Mouse (Mus musculus) activated CD4-positive, CD25-positive, alpha-beta regulatory T cell (primary cell): ENCODE data around the gene Ankmy1. TPM values are rescaled to one million over a fixed set of nuclear protein-coding genes. Genes with fewer than 3 reads are reported as not detected.

Experiments
- polyA plus RNA-seq, 2 experiments: library from polyadenylated mRNA; unstranded; fragments of 100-300 nt; shearing (Covaris generic); gene quantifications; one replicate each; pipeline ENCODE4 v1.2.1; 2017

Gene Ankmy1
- 1 to 10 TPM in 1 of 2 experiments, not detected in 1; 1.0 TPM for polyA plus RNA-seq

DNA sequence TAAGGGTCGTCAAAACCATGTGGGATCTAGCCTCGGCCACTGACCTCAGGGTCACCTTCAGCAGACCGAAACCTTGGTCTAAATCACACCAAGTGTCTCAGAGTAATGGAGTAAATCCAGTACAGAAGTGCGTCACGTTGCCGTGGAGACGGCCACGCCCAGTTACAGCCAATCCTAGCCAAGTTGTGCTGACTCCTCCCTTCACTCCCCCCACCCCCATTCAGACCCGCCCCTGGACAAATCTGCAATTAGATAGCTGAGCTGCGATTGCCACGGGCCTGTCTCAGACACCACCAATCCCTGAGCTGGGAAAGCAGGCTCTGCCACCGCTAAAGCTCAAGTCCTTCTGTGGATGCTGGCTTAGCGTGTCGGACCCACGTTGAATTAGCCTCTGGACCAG is at the start of gene Ankmy1:
TSS of gene Ankmy1 (minus strand) at position 121 of the 400 bp plus-strand sequence.

DNA sequence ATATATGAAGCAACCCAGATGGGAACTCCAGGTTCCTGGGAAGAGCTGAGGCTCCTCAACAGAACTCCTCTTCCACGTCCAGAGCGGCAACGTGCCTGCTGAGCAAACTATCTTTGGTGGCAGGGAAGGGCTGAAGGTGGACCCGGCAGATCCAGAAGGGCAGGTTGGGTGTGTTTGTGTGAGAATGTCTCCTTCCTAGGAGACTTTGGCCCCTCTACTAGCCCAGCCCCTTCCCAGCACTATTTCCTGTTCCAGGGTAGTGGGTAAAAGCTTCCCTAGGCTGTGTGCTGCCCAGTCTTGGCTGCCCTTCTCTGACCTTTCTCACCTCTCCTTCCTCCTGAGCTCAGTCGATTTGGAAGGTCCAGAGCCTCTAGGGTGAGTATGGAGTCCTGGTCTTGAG is 47.9 kb upstream of the Ankmy1 start, which contains the start of gene Gpr35:
TSS of gene Gpr35 (plus strand) at position 259 of the 400 bp plus-strand sequence.

DNA sequence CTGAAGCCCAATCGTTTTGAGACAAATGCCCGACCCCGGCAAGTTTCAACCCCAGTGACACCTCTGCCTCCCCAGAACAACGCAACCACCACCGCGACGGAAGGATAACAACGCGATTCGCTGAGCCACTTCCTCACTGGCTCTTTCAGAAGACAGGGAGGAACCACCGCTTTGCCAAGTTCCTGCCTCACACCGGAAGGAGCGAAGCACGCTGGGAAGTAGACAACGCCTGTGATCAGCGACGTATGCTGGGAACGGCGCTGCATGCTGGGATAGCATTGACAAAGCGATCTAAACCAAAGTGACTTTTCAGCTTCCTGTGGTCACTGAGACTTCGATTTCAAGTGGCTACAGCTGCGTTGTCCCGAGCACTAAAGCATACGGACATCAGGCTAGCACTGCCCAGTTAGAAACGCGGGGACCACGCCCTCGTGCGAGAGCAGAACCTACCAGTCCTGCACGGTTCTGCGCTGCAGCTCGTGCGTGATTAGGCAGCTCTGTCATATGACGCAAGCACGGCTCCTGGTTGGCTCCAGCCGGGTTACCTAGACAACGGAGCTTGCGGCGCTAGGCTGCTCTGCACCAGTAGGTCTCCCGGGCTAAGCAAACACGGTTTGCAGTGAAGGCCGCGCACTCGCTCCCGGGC is 31.6 kb upstream of the Ankmy1 start, which contains the start of gene Capn10:
TSS of gene Capn10 (plus strand) at position 195 of the 646 bp plus-strand sequence.

DNA sequence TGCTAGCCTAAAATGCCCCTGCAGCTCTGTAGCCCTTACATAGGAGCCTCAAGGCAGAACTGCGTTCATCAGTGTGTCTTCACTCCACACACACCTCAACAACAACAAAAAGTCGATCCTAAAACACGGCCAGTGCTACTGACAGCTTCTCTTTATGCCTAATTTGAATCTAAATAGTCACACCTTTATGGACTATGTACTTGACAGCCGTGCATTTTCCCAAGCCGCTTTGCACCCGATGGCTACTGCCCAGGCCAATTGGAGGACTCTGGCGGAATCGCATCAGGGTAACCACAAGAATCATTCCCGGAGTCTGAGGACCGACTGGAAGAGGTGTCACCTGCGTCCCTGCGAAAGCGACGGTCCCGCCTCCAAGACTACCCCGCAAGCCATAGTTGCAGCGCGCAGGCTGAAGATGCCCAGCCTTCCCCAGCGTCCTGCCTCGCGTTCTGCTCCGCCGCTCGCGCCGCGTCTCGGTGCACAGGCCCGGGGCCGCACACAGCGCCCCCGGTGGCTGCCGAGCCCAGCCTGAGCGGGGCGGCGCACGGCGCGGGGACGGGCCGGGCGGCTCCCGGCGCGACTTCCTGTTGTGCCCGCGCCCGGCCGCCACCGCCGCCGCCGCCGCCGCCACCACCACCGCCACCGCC is 7.7 kb upstream of the Ankmy1 start, which contains the start of gene Rnpepl1:
TSS of gene Rnpepl1 (plus strand) at position 545 of the 647 bp plus-strand sequence.

DNA sequence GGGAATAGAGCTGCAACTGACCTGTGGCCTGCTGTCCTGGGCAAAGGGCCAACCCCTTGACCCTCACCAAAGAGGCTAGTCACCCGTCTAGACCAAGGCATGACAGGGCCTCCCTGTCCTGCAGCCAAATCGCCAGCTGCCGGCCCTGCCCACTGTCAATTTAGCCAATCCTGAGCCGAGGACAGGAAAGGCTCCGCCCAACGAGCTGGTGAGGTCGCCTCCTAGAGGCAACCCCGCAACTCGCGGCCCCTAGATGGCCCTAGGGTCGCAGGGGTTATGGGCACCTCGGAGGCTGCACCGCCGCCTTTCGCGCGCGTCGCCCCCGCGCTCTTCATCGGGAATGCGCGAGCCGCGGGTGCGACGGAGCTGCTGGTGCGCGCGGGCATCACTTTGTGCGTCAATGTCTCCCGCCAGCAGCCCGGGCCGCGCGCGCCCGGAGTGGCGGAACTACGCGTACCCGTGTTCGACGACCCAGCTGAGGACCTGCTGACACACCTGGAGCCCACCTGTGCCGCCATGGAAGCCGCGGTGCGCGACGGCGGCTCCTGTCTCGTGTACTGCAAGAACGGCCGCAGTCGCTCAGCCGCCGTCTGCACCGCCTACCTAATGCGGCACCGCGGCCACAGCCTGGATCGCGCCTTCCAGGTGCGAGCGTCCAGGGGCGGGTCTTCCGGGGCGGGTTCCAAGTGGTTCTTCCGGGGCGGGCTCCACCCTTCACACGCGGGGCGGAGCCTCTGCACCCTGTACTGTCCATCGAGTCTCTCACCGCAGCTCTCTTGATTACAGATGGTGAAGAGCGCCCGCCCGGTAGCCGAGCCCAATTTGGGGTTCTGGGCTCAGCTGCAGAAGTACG is 4.3 kb upstream of the Ankmy1 start, which contains the start of gene Dusp28:
TSS of gene Dusp28 (plus strand) at position 203 of the 853 bp plus-strand sequence.

GRCm38 (mm10) chr1:92831188-92832001 is 71.3 kb downstream of the Ankmy1 start, which contains the start of gene Gpc1:
Gpc1 (plus strand) TSS chr1:92831645.

Other genes starting within 250 kb of the Ankmy1 start
- 1 to 10 TPM; 3.1 to 5.5 TPM for gene Gpc1, start 71.3 kb downstream of the Ankmy1 start, polyA plus RNA-seq
- 10 to 100 TPM in 1 of 2 experiments, 1 to 10 TPM in 1; 8.9 to 15.5 TPM for gene Dusp28, start 4.1 kb upstream of the Ankmy1 start, polyA plus RNA-seq
- gene Rnpepl1, start 7.9 kb upstream of the Ankmy1 start, polyA plus RNA-seq, result 100 to 1,000 TPM in 1 of 2 experiments, 10 to 100 TPM in 1; 81.1 to 120 TPM
- gene Capn10, start 31.5 kb upstream of the Ankmy1 start, polyA plus RNA-seq, result 10 to 100 TPM in 1 of 2 experiments, 1 to 10 TPM in 1; 9.1 to 13.2 TPM
- under 1 TPM; 0.05 to 0.37 TPM for gene Gpr35, start 48.0 kb upstream of the Ankmy1 start, polyA plus RNA-seq
- gene Aqp12, start 103.4 kb upstream of the Ankmy1 start, polyA plus RNA-seq, result under 1 TPM in 1 of 2 experiments, not detected in 1; 0.16 TPM
- under 1 TPM in 1 of 2 experiments, not detected in 1; 0.61 TPM for gene Kif1a, start 199.0 kb upstream of the Ankmy1 start, polyA plus RNA-seq
- not detected for gene Agxt, start 232.3 kb upstream of the Ankmy1 start, polyA plus RNA-seq